Mouse (Mus musculus) spleen, adult 2 months (tissue): ENCODE results near the gene Chaf1a. TPM values are rescaled to one million over a fixed set of nuclear protein-coding genes. Genes with fewer than 3 reads are reported as not detected.

Experiments used
- DNase-seq, 2 experiments: peaks; one replicate each; pipeline versions ENCODE4 v3.0.0 to v3.0.0-alpha.2; 2012 to 2021; ENCODE audit warnings: low spot score in 2 of 2, low read depth in 1 of 2
- H3K27ac ChIP-seq: fragments of 200-500 bp; 2 replicates; pipeline ENCODE4 v1.5.1; 2012; ENCODE audit warnings: low read length, inconsistent platforms; ENCODE audit not compliant: insufficient read depth
- H3K27me3 ChIP-seq: fragments of 200-500 bp; 2 replicates; pipeline ENCODE4 v1.6.1; 2012; ENCODE audit warnings: mild to moderate bottlenecking, moderate library complexity, low read length, inconsistent platforms; ENCODE audit not compliant: control insufficient read depth, insufficient read depth
- H3K36me3 ChIP-seq: fragments of 200-500 bp; 2 replicates; pipeline ENCODE4 v1.6.1; 2012; ENCODE audit warnings: mild to moderate bottlenecking, low read length, inconsistent platforms; ENCODE audit not compliant: control insufficient read depth, insufficient read depth
- H3K4me1 ChIP-seq: fragments of 200-500 bp; 2 replicates; pipeline ENCODE4 v1.6.1; 2011; ENCODE audit warnings: inconsistent platforms; ENCODE audit not compliant: control insufficient read depth, insufficient read depth, insufficient read length
- H3K4me3 ChIP-seq: fragments of 200-500 bp; 2 replicates; pipeline ENCODE4 v1.5.1; 2011; ENCODE audit warnings: mild to moderate bottlenecking, inconsistent platforms; ENCODE audit not compliant: insufficient read depth, insufficient read length; ENCODE audit errors: extremely low read depth
- CTCF ChIP-seq: fragments of 200-500 bp; IDR thresholded peaks from 2 replicates; pipeline ENCODE4 v1.5.1; 2011; ENCODE audit warnings: mild to moderate bottlenecking, inconsistent platforms; ENCODE audit not compliant: insufficient read depth, insufficient read length, insufficient replicate concordance; ENCODE audit errors: extremely low read depth
- POLR2A ChIP-seq: fragments of 200-500 bp; IDR thresholded peaks from 2 replicates; pipeline ENCODE4 v1.6.1; 2011; ENCODE audit warnings: low read depth, low read length, inconsistent platforms
- WGBS: fragments of 180-500 bp; shearing (Covaris S2); methylation state at CpG from one replicate; pipeline ENCODE4 v1.1.7; 2018; 5-methylcytosine and 5-hydroxymethylcytosine counted together
- polyA plus RNA-seq: library from polyadenylated mRNA; depleted of rRNA; stranded (reverse); fragments of >200 nt; gene quantifications from 2 replicates; pipeline ENCODE4 v1.2.3, GENCODE M21; 2012

The Chaf1a gene
- polyA plus RNA-seq, 1 experiment: 2.8 TPM

DNA sequence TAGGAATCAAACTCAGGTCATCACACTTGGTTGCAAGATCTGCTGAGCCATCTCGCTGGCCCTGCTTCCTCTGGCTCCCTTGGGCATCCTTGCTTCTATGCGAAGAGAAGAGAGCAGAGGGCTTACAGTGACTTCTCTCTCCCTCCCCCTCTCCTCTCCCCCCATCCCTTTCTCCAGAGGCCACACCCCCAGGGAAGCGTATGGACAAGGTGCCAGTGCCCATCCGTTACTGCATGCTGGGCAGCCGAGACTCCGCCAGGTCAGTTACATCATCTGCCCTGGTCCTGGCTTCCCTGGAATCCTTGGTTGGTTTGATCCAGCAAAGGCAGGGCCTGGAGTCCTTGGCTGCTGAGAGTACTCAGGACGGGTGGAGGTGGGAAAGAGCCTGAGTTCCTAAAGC lies 28.8 kb upstream of the Chaf1a start:
- Histone ChIP-seq H3K4me1 (peaks cover 10% of the 10 kb centered on the region; the same call in 1 of the 2 replicates), H3K4me3 (no peak overlapping the region), H3K27ac (no peak overlapping the region), H3K27me3 (no peaks in the 10 kb centered on the region), H3K36me3 (peaks cover 14% of the 10 kb centered on the region)
- TF ChIP-seq CTCF (no peak), POLR2A (no peak)
- no peak for DNase-seq
- 94% methylated on average over 7 of the region's 7 CpGs for WGBS

DNA sequence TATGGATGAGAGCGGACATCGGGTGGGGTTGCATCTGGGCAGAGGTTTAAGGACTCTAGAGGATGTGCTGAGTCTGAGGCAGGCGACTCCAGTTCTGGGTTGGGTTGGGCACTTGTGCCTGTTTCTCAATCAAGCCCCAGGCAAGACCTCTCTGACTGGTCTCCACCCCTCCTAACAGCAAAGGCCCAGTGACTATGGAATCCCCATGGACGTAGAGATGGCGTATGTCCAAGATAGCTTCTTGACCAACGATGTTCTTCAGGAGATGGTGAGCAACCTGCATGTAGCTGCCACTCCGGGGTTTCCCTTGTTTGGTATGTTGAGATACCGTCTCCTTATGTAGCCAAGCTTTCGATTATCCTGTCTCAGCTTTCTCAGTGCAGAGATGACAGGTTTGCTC lies 24.9 kb upstream of the Chaf1a start:
- peaks cover 7% of the 10 kb centered on the region; the same call in 1 of the 2 replicates for H3K4me1 ChIP-seq
- H3K27ac ChIP-seq: no peak overlapping the region
- H3K27me3 ChIP-seq: no peaks in the 10 kb centered on the region
- TF ChIP-seq CTCF (no peak), POLR2A (no peak)
- WGBS: 95% methylated on average over 9 of the region's 9 CpGs
- peaks cover 34% of the 10 kb centered on the region for H3K36me3 ChIP-seq
- no peak overlapping the region for H3K4me3 ChIP-seq
- no peak for DNase-seq

DNA sequence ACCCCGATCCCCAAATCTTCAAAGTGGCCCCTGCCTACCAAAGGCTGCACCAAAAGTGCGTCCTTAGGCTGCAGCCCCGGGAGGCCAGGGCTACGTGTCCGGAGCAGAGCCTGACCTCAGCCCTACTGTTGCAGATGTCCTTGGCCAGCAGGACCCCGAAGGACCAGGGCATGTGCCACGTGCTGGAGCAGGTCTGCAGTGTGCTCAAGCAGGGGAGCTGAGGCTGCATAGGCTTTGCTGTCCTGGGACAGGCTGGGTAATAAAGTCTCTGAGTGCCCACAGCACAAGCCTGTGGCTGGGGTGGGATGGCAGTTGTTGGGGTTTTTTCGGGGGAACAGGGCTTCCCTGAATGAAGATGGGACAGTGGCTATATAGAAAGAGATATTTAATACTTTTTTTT lies 23.9 kb upstream of the Chaf1a start:
- no peak for DNase-seq
- H3K27ac ChIP-seq: no peak overlapping the region
- no peak for TF ChIP-seq POLR2A
- TF ChIP-seq CTCF: no peak
- 92% methylated on average over 8 of the region's 8 CpGs for WGBS
- no peak overlapping the region for H3K4me3 ChIP-seq
- peaks cover 14% of the 10 kb centered on the region for H3K4me1 ChIP-seq
- H3K36me3 ChIP-seq: peaks cover 34% of the 10 kb centered on the region
- no peaks in the 10 kb centered on the region for H3K27me3 ChIP-seq

DNA sequence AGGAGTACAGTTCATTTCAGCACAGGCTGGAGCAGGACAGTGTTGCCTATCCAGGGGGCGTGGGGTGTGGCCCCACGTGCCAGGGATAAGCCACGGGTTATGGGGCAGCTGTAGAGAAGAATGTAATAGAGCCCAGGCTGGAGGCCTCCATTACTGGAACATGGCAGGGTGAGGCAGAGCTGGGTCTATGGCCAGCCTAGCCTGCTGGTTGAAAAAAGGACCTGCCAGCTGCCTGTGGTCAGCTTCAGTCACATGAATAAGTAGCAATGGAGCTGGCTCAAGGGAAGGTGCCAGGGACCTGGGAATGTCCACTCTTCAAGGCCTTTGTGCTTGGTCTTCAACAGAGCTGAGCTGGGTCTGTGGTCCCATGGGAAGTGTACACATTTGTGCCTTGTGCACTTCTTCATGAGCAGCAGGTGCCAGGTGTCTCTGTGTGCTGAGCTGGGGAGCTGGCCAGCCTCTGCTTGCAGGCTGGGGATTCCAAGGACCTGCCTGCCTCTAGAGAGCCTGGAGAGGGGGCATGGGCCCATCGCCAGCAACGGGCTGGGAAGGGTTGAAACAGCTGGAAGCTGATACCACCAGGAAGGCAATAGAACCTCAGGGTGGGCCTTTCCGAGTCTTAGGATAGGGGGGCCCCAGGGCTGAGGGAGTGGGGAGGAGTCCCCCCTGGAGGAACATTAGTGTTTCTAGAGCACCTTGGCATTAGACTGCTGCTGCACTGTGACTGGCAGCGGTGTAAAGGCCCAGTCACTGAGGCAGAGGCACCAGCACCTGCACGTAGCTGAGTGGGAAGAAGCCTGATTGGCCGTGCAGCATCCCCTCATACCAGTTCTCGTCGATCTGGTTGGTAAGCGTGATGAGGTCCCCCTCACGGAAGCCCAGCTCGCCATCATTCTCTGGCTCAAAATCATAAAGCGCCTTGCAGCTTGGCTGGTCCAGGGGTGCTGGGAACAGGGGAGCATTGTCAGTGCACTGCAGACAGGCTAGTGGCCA lies 23.1 kb upstream of the Chaf1a start:
- no peak overlapping the region for H3K27ac ChIP-seq
- peaks cover 21% of the 10 kb centered on the region for H3K4me1 ChIP-seq
- TF ChIP-seq CTCF (no peak), POLR2A (no peak)
- peaks cover 34% of the 10 kb centered on the region for H3K36me3 ChIP-seq
- WGBS: 94% methylated on average over 15 of the region's 15 CpGs
- no peak for DNase-seq
- no peak overlapping the region for H3K4me3 ChIP-seq
- no peaks in the 10 kb centered on the region for H3K27me3 ChIP-seq

DNA sequence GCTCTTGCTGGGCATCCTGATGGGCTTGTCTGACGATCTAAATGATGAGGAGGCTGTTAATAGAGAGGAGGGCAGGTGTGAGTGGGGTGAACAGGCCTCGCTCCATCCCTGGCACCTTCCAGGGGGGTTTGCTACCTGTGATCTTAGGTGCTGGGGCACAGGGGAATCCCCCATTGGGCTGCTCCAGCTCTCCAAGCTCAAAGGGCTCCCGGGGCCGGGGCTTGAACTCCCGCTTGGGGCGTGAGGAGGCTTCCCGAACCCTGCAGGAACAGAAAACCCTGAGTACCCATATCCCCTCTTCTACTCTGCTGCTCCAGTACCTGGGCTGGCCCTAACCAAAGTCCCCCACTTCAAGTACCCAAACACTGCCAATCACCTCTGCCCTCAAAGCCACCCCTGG lies 22.4 kb upstream of the Chaf1a start:
- H3K4me3 ChIP-seq: no peak overlapping the region
- H3K27me3 ChIP-seq: no peaks in the 10 kb centered on the region
- H3K36me3 ChIP-seq: peaks cover 34% of the 10 kb centered on the region
- DNase-seq: no peak
- 91% methylated on average over 7 of the region's 7 CpGs for WGBS
- TF ChIP-seq POLR2A: no peak
- TF ChIP-seq CTCF: no peak
- no peak overlapping the region for H3K27ac ChIP-seq
- peaks cover 28% of the 10 kb centered on the region for H3K4me1 ChIP-seq

DNA sequence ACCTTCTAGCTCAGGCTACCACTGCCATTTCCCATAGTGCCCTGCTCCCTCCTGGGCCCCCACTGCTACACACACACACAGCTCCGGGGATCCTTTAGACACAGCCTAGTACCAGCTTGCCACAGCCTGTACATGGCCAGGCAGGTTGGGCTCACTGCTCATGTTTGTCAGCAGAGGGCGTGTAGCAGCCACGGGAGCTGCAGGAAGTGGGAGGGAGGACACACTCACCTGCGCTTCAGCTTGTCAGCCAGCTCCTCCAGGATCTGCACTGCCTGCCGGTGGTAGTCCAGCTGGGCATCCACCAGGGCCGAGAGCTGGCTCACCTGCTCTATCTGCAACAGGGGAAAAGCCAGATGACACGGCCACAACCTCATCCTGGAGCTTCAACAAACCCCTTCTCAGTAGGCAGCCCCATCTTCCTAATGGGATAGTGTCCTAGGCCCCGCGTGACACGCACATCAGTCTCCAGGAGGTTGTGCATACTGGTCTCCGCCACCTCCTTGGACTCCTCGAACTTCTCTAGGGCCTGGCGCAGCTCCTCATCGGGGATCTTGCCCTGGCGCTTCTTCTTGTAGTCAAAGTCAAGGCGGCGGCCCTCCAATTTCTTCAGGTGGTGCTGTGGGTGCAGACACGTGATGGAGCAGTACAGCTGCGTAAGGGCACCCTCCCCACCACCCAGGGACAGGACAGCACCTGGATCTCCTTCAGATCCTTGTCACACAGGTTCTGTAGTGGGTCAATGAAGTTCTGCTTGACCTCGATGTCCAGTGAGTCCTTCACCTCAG lies 21.7 kb upstream of the Chaf1a start:
- no peak overlapping the region for H3K4me3 ChIP-seq
- H3K36me3 ChIP-seq: peaks cover 34% of the 10 kb centered on the region
- 72% methylated on average over 20 of the region's 20 CpGs for WGBS
- H3K27ac ChIP-seq: no peak overlapping the region
- H3K4me1 ChIP-seq: peaks cover 35% of the 10 kb centered on the region
- peak in 1 of 2 experiments; percentile 71 for DNase-seq
- H3K27me3 ChIP-seq: no peaks in the 10 kb centered on the region
- TF ChIP-seq POLR2A (no peak), CTCF (peak; percentile 59; the same call in 1 of the 2 replicates)
